8 mouse cellular contexts compared by ENCODE assay signal in genomic region chr1:93174399-93174798, GRCm38 (mm10). TPM values are rescaled to one million over a fixed set of nuclear protein-coding genes. Genes with fewer than 3 reads are reported as not detected.
DNase-seq lines count a peak whose midpoint lies in the region; ATAC-seq and TF ChIP-seq lines count a peak whose summit lies in the region.

No protein-coding gene starts in this region.

- H3K9ac ChIP-seq in MEL (ENCODE audit: control insufficient read depth, low read depth, low read length, poor library complexity, severe bottlenecking), result no peak overlapping the region
- H3K9ac ChIP-seq in lung, embryonic 14.5 days, result no peak overlapping the region

- TF ChIP-seq CTCF in MEL (IDR thresholded peaks at IDR 0.05 in 2 of 3, conservative IDR thresholded peaks at IDR 0.05 in 1 of 3; ENCODE audit: control insufficient read depth in 1 of 3, insufficient read depth in 1 of 3, low read depth in 2 of 3, low read length in 3 of 3, poor library complexity in 1 of 3, severe bottlenecking in 1 of 3), result peak; percentile 97 to 99 (median 99)
- peak; percentile 96 for TF ChIP-seq CTCF in cerebellum, adult 2 months (IDR thresholded peaks at IDR 0.05; ENCODE audit: borderline replicate concordance, insufficient read depth, low read depth, low read length)
- TF ChIP-seq CTCF in lung, embryonic 14.5 days (IDR thresholded peaks at IDR 0.05; ENCODE audit: low read depth), result peak; percentile 100
- TF ChIP-seq CTCF in thymus, adult 2 months (IDR thresholded peaks at IDR 0.05; ENCODE audit: borderline replicate concordance, control insufficient read depth, extremely low read depth, insufficient read depth, low read length, poor library complexity), result peak; percentile 89

- no peaks in the 10 kb centered on the region for H3K9me3 ChIP-seq in MEL (replicated peaks; ENCODE audit: insufficient read depth, low read length)
- no peaks in the 10 kb centered on the region for H3K9me3 ChIP-seq in hindbrain, embryonic 10.5 days
- no peaks in the 10 kb centered on the region for H3K9me3 ChIP-seq in lung, embryonic 14.5 days (ENCODE audit: low read depth, low read length)

- peak; percentile 66 for ATAC-seq in lung, embryonic 14.5 days (ENCODE audit: insufficient read depth)

- TF ChIP-seq EP300 in MEL (IDR thresholded peaks at IDR 0.05; ENCODE audit: low read depth in 1 of 2, low read length in 2 of 2), result no peak

- no peaks in the 10 kb centered on the region for H3K79me2 ChIP-seq in MEL (ENCODE audit: control insufficient read depth, insufficient read depth, low read length, poor library complexity)

- WGBS in cerebellum, adult 2 months, result 2% methylated on average over 4 of the region's 4 CpGs
- 1% methylated on average over 4 of the region's 4 CpGs for WGBS in hindbrain, embryonic 10.5 days
- under 1% methylated on average over 4 of the region's 4 CpGs for WGBS in lung, embryonic 14.5 days
- WGBS in thymus, adult 2 months, result 3% methylated on average over 4 of the region's 4 CpGs

- no peaks in the 10 kb centered on the region for H3K27me3 ChIP-seq in MEL (ENCODE audit: control insufficient read depth in 1 of 2, insufficient read depth in 2 of 2, low read length in 2 of 2)
- H3K27me3 ChIP-seq in cerebellum, adult 2 months (ENCODE audit: control insufficient read depth, insufficient read depth, low read length), result no peaks in the 10 kb centered on the region
- H3K27me3 ChIP-seq in hindbrain, embryonic 10.5 days (ENCODE audit: insufficient read depth, poor library complexity, severe bottlenecking), result peaks cover 44% of the 10 kb centered on the region
- H3K27me3 ChIP-seq in lung, embryonic 14.5 days (ENCODE audit: insufficient read depth, low read length), result no peaks in the 10 kb centered on the region
- peaks cover 5% of the 10 kb centered on the region; the same call in 1 of the 2 replicates for H3K27me3 ChIP-seq in thymus, adult 2 months (ENCODE audit: control insufficient read depth, insufficient read depth, low read length)

- no peak overlapping the region for H3K27ac ChIP-seq in MEL (ENCODE audit: control insufficient read depth, low read depth, low read length)
- no peak overlapping the region for H3K27ac ChIP-seq in cerebellum, adult 2 months (ENCODE audit: insufficient read depth, low read length)
- no peak overlapping the region for H3K27ac ChIP-seq in hindbrain, embryonic 10.5 days
- H3K27ac ChIP-seq in lung, embryonic 14.5 days (ENCODE audit: low read depth), result no peak overlapping the region
- H3K27ac ChIP-seq in thymus, adult 2 months (ENCODE audit: control insufficient read depth, insufficient read depth, low read length), result no peak overlapping the region

- no peaks in the 10 kb centered on the region for H3K36me3 ChIP-seq in MEL (ENCODE audit: control insufficient read depth in 1 of 2, insufficient read depth in 2 of 2, low read length in 2 of 2)
- no peaks in the 10 kb centered on the region for H3K36me3 ChIP-seq in hindbrain, embryonic 10.5 days
- no peaks in the 10 kb centered on the region for H3K36me3 ChIP-seq in lung, embryonic 14.5 days (ENCODE audit: insufficient read depth)
- no peaks in the 10 kb centered on the region for H3K36me3 ChIP-seq in thymus, adult 2 months (ENCODE audit: control insufficient read depth, insufficient read depth, low read length)

- H3K4me2 ChIP-seq in lung, embryonic 14.5 days, result no peak overlapping the region

- TF ChIP-seq RAD21 in MEL (IDR thresholded peaks at IDR 0.05; ENCODE audit: low read depth, low read length), result peak; percentile 96

- DNase-seq in MEL (ENCODE audit: low read depth, low spot score), result peak; percentile 77
- peak; percentile 62 to 81 for DNase-seq in cerebellum, adult 2 months
- peak; percentile 92 for DNase-seq in forelimb bud, embryonic 11.5 days (ENCODE audit: low read depth, low spot score)
- DNase-seq in hindbrain, embryonic 10.5 days (ENCODE audit: low spot score), result peak; percentile 92
- DNase-seq in layer of hippocampus, adult 8-10 months (ENCODE audit: low spot score in 2 of 2), result peak; percentile 27 to 80
- peak; percentile 98 for DNase-seq in lung, embryonic 14.5 days
- DNase-seq in ovary, postnatal 10 days (ENCODE audit: low spot score), result peak; percentile 87
- peak; percentile 67 for DNase-seq in thymus, adult 2 months

- no peaks in the 10 kb centered on the region for H3K4me1 ChIP-seq in MEL (ENCODE audit: control insufficient read depth in 1 of 2, insufficient read depth in 2 of 2, low read length in 2 of 2)
- H3K4me1 ChIP-seq in cerebellum, adult 2 months (ENCODE audit: control insufficient read depth, insufficient read depth, low read length), result no peaks in the 10 kb centered on the region; the same call in 1 of the 2 replicates
- H3K4me1 ChIP-seq in hindbrain, embryonic 10.5 days (replicated peaks), result peaks cover 28% of the 10 kb centered on the region
- H3K4me1 ChIP-seq in lung, embryonic 14.5 days (ENCODE audit: insufficient read depth), result peaks cover 16% of the 10 kb centered on the region
- no peaks in the 10 kb centered on the region for H3K4me1 ChIP-seq in thymus, adult 2 months (replicated peaks; ENCODE audit: control insufficient read depth, insufficient read depth, low read length)

- TF ChIP-seq POLR2A in MEL (IDR thresholded peaks at IDR 0.05; ENCODE audit: control insufficient read depth in 1 of 2, insufficient read depth in 1 of 2, low read depth in 1 of 2, low read length in 2 of 2, poor library complexity in 1 of 2), result no peak
- no peak for TF ChIP-seq POLR2A in cerebellum, adult 2 months (IDR thresholded peaks at IDR 0.05; ENCODE audit: borderline replicate concordance, insufficient read depth, low read length)
- TF ChIP-seq POLR2A in thymus, adult 2 months (IDR thresholded peaks at IDR 0.05; ENCODE audit: control insufficient read depth, extremely low read depth, insufficient read depth, low read length, poor library complexity), result no peak

- no peak overlapping the region for H3K4me3 ChIP-seq in MEL (ENCODE audit: control insufficient read depth in 1 of 2, insufficient read depth in 1 of 2, low read depth in 2 of 2, low read length in 2 of 2)
- no peak overlapping the region for H3K4me3 ChIP-seq in cerebellum, adult 2 months (replicated peaks; ENCODE audit: insufficient read depth, low read depth, low read length)
- H3K4me3 ChIP-seq in hindbrain, embryonic 10.5 days, result no peak overlapping the region
- no peak overlapping the region for H3K4me3 ChIP-seq in lung, embryonic 14.5 days (ENCODE audit: low read depth, low read length)
- H3K4me3 ChIP-seq in thymus, adult 2 months (ENCODE audit: control insufficient read depth, insufficient read depth, low read length), result no peak overlapping the region

TF ChIP-seq in MEL, 35 proteins besides CTCF, POLR2A, EP300 and RAD21:
- no peak for TF ChIP-seq ZMIZ1 (IDR thresholded peaks at IDR 0.05; ENCODE audit: low read depth, low read length)
- TF ChIP-seq NELFE (IDR thresholded peaks at IDR 0.05; ENCODE audit: low read depth, low read length), result no peak
- peak; percentile 90 for TF ChIP-seq ZC3H11A (IDR thresholded peaks at IDR 0.05; ENCODE audit: low read depth, low read length)
- no peak for TF ChIP-seq RCOR1 (IDR thresholded peaks at IDR 0.05; ENCODE audit: low read depth, low read length)
- TF ChIP-seq SMC3 (IDR thresholded peaks at IDR 0.05; ENCODE audit: low read depth, low read length), result peak; percentile 92
- TF ChIP-seq MAZ (IDR thresholded peaks at IDR 0.05; ENCODE audit: low read depth, low read length), result no peak
- TF ChIP-seq MAX (IDR thresholded peaks at IDR 0.05; ENCODE audit: low read length), result no peak
- TF ChIP-seq NRF1 (IDR thresholded peaks at IDR 0.05; ENCODE audit: insufficient read depth, low read depth, low read length, poor library complexity, severe bottlenecking), result no peak
- TF ChIP-seq SIN3A (IDR thresholded peaks at IDR 0.05; ENCODE audit: low read length), result peak; percentile 29; the same call in 1 of the 2 replicates
- no peak for TF ChIP-seq ELF1 (IDR thresholded peaks at IDR 0.05; ENCODE audit: low read depth, low read length)
- TF ChIP-seq UBTF (IDR thresholded peaks at IDR 0.05; ENCODE audit: borderline replicate concordance, insufficient read depth, low read depth, low read length), result no peak

RNA-seq across cellular contexts. Expression of gene Crocc2, which starts 5.9 kb away (rescaled TPM):
- not detected in 2 replicates for total RNA-seq in MEL (2012; rRNA removed)
- not detected for polyA plus RNA-seq in MEL (2012; ENCODE audit: insufficient read depth in 1 of 2, insufficient read length in 2 of 2, low read depth in 1 of 2, low replicate concordance in 2 of 2, missing spikeins in 1 of 2)
- 0.28 and 0.54 TPM in 2 replicates for polyA plus RNA-seq in cerebellum, adult 2 months (2012; rRNA removed)
- 0.07 and 0.30 TPM in 2 replicates for polyA plus RNA-seq in hindbrain, embryonic 10.5 days (2016; fragmentation: Nextera tagmentation; extraction: Ambion mirVana)
- total RNA-seq in layer of hippocampus, adult 8-10 months (2022), result under 1 TPM; 0.27 to 0.72 (median 0.37) TPM
- polyA plus RNA-seq in lung, embryonic 14.5 days (2014; fragmentation: Nextera tagmentation; extraction: Ambion mirVana), result 2.8 and 3.7 TPM in 2 replicates
- 0.28 and 0.34 TPM in 2 replicates for polyA plus RNA-seq in thymus, adult 2 months (2012; rRNA removed)

RNA-seq across cellular contexts. Expression of gene 2310007B03Rik, which starts 13.7 kb away (rescaled TPM):
- not detected in 2 replicates for total RNA-seq in MEL (2012; rRNA removed)
- polyA plus RNA-seq in MEL (2012; ENCODE audit: insufficient read depth in 1 of 2, insufficient read length in 2 of 2, low read depth in 1 of 2, low replicate concordance in 2 of 2, missing spikeins in 1 of 2), result not detected
- polyA plus RNA-seq in cerebellum, adult 2 months (2012; rRNA removed), result 0.10 TPM in 1 of 2 replicates, not detected in the other
- polyA plus RNA-seq in hindbrain, embryonic 10.5 days (2016; fragmentation: Nextera tagmentation; extraction: Ambion mirVana), result 0.78 and 1.1 TPM in 2 replicates
- total RNA-seq in layer of hippocampus, adult 8-10 months (2022), result not detected
- 9.5 TPM in 2 replicates for polyA plus RNA-seq in lung, embryonic 14.5 days (2014; fragmentation: Nextera tagmentation; extraction: Ambion mirVana)
- 0.68 and 0.88 TPM in 2 replicates for polyA plus RNA-seq in thymus, adult 2 months (2012; rRNA removed)

RNA-seq across cellular contexts. Expression of gene Agxt, which starts 39.4 kb away (rescaled TPM):
- total RNA-seq in MEL (2012; rRNA removed), result not detected in 2 replicates
- polyA plus RNA-seq in MEL (2012; ENCODE audit: insufficient read depth in 1 of 2, insufficient read length in 2 of 2, low read depth in 1 of 2, low replicate concordance in 2 of 2, missing spikeins in 1 of 2), result not detected
- polyA plus RNA-seq in cerebellum, adult 2 months (2012; rRNA removed), result not detected in 2 replicates
- polyA plus RNA-seq in hindbrain, embryonic 10.5 days (2016; fragmentation: Nextera tagmentation; extraction: Ambion mirVana), result not detected in 2 replicates
- not detected for total RNA-seq in layer of hippocampus, adult 8-10 months (2022)
- 0.27 TPM in 1 of 2 replicates, not detected in the other for polyA plus RNA-seq in lung, embryonic 14.5 days (2014; fragmentation: Nextera tagmentation; extraction: Ambion mirVana)
- polyA plus RNA-seq in thymus, adult 2 months (2012; rRNA removed), result 0.23 and 0.78 TPM in 2 replicates
